Mouse (Mus musculus) ES-E14 (cell line): ENCODE data around the gene F10.

Source experiments
- CHD2 ChIP-seq: IDR thresholded peaks from 2 replicates; pipeline ENCODE4 v1.6.1; 2014; ENCODE audit warnings: mild to moderate bottlenecking, low read depth, low read length, inconsistent platforms
- MAFK ChIP-seq: IDR thresholded peaks from 2 replicates; pipeline ENCODE4 v1.6.1; 2014; ENCODE audit warnings: mild to moderate bottlenecking, low read depth, low read length, inconsistent platforms; ENCODE audit not compliant: insufficient read depth
- ZC3H11A ChIP-seq: IDR thresholded peaks from 2 replicates; pipeline ENCODE4 v1.6.1; 2012; ENCODE audit warnings: low read depth, mild to moderate bottlenecking, inconsistent platforms, low read length, borderline replicate concordance
- ZNF384 ChIP-seq: IDR thresholded peaks from 2 replicates; pipeline ENCODE4 v1.6.1; 2012; ENCODE audit warnings: low read depth, low read length, inconsistent platforms

DNA sequence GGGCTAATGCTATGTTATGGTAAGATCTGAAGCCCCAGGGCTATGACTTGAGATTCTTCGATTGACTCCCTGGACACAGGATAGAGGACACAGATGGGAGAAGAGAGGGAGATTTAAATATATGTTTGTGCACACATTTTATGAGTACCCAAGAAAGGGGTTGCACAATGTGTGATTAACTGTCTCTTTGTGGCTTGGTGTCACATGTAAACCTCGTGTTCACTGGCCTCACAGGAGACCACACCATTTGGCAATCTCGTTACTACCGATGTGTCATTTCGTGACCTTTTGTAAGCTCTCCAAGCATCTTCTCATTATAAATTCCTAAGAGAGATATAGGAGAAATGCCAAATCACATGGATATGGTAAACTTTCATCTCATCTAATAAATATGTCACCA lies 9.5 kb upstream of the F10 start:
- TF ChIP-seq ZC3H11A (no peak), CHD2 (no peak), ZNF384 (no peak), MAFK (no peak)
